Mouse (Mus musculus) liver, embryonic 16.5 days (tissue): ENCODE results near the gene Prkcb. TPM values are rescaled to one million over a fixed set of nuclear protein-coding genes. Genes with fewer than 3 reads are reported as not detected.

Source experiments
- ATAC-seq: fragments of 200-750 bp; cut with Nextera tagmentation; 2 replicates; pipeline ENCODE4 v1.8.0; 2017; ENCODE audit warnings: low read depth, mild to moderate bottlenecking, moderate number of reproducible peaks, moderate library complexity
- H3K27ac ChIP-seq: fragments of 300-500 bp; sonication (generic); 2 replicates; pipeline ENCODE4 v1.5.1; 2014; ENCODE audit warnings: mild to moderate bottlenecking, low read length
- H3K27me3 ChIP-seq: fragments of 300-500 bp; sonication (generic); 2 replicates; pipeline ENCODE4 v1.6.1; 2014; ENCODE audit warnings: low read depth, low read length, mixed read lengths; ENCODE audit not compliant: control insufficient read depth, insufficient read depth
- H3K36me3 ChIP-seq: fragments of 300-500 bp; sonication (generic); 2 replicates; pipeline ENCODE4 v1.6.1; 2014; ENCODE audit warnings: mild to moderate bottlenecking; ENCODE audit not compliant: control insufficient read depth, insufficient read depth
- H3K4me1 ChIP-seq: fragments of 300-500 bp; sonication (generic); 2 replicates; pipeline ENCODE4 v1.6.1; 2014; ENCODE audit warnings: low read depth, low read length, mixed read lengths; ENCODE audit not compliant: control insufficient read depth
- H3K4me2 ChIP-seq: fragments of 300-500 bp; sonication (generic); 2 replicates; pipeline ENCODE4 v1.6.1; 2014; ENCODE audit warnings: low read depth, low read length, mixed read lengths
- H3K4me3 ChIP-seq: fragments of 300-500 bp; sonication (generic); 2 replicates; pipeline ENCODE4 v1.5.1; 2014; ENCODE audit warnings: low read depth, mild to moderate bottlenecking, low read length
- H3K9ac ChIP-seq: fragments of 300-500 bp; sonication (generic); 2 replicates; pipeline ENCODE4 v1.6.1; 2014; ENCODE audit warnings: low read depth, low read length
- H3K9me3 ChIP-seq: fragments of 300-500 bp; sonication (generic); replicated peaks from 2 replicates; pipeline ENCODE4 v1.6.1; 2016; ENCODE audit warnings: low read length; ENCODE audit not compliant: control insufficient read depth
- WGBS: fragments of 180-500 bp; shearing (Covaris S2); extraction: QIAGEN DNeasy Blood & Tissue Kit; methylation state at CpG from one replicate; pipeline ENCODE4 v1.1.7; 2014; ENCODE audit not compliant: insufficient replicate concordance; 5-methylcytosine and 5-hydroxymethylcytosine counted together
- polyA plus RNA-seq: library from polyadenylated mRNA; unstranded; fragments of >200 nt; fragmentation: Nextera tagmentation; extraction: Ambion mirVana; gene quantifications from 2 replicates; pipeline ENCODE4 v1.2.1, GENCODE M21; 2015

Prkcb gene
- polyA plus RNA-seq, 1 experiment from 2014 or later: 4.7 TPM

- H3K36me3 ChIP-seq: no peaks in the 10 kb centered on the region
- no peak overlapping the region for H3K4me2 ChIP-seq
- H3K27ac ChIP-seq: no peak overlapping the region
- H3K9ac ChIP-seq: no peak overlapping the region
- H3K4me1 ChIP-seq: no peaks in the 10 kb centered on the region
- no peak overlapping the region for H3K4me3 ChIP-seq
- no peaks in the 10 kb centered on the region for H3K27me3 ChIP-seq
- H3K9me3 ChIP-seq: no peaks in the 10 kb centered on the region
- ATAC-seq: no peak
Measured at GRCm38 (mm10) chr7:122475038-122475437, 186.5 kb downstream of the Prkcb start.

- Histone ChIP-seq H3K4me2 (no peak overlapping the region), H3K9ac (no peak overlapping the region), H3K27me3 (no peaks in the 10 kb centered on the region), H3K4me3 (no peak overlapping the region), H3K9me3 (no peaks in the 10 kb centered on the region), H3K27ac (no peak overlapping the region), H3K4me1 (no peaks in the 10 kb centered on the region), H3K36me3 (no peaks in the 10 kb centered on the region)
- 63% methylated on average over 6 of the region's 6 CpGs for WGBS
- no peak for ATAC-seq
Measured at GRCm38 (mm10) chr7:122476697-122477096, 188.1 kb downstream of the Prkcb start.

- no peak overlapping the region for H3K27ac ChIP-seq
- H3K9me3 ChIP-seq: no peaks in the 10 kb centered on the region
- no peaks in the 10 kb centered on the region for H3K36me3 ChIP-seq
- no peak overlapping the region for H3K9ac ChIP-seq
- no peak overlapping the region for H3K4me3 ChIP-seq
- WGBS: 45% methylated on average over 7 of the region's 7 CpGs
- H3K4me1 ChIP-seq: no peaks in the 10 kb centered on the region
- ATAC-seq: no peak
- H3K4me2 ChIP-seq: no peak overlapping the region
- no peaks in the 10 kb centered on the region for H3K27me3 ChIP-seq
Measured at GRCm38 (mm10) chr7:122477118-122477517, 188.6 kb downstream of the Prkcb start.

- H3K9ac ChIP-seq: no peak overlapping the region
- no peaks in the 10 kb centered on the region for H3K9me3 ChIP-seq
- ATAC-seq: no peak
- no peak overlapping the region for H3K4me2 ChIP-seq
- H3K27me3 ChIP-seq: no peaks in the 10 kb centered on the region
- no peaks in the 10 kb centered on the region for H3K36me3 ChIP-seq
- 32% methylated on average over 21 of the region's 21 CpGs for WGBS
- H3K4me1 ChIP-seq: no peaks in the 10 kb centered on the region
- no peak overlapping the region for H3K27ac ChIP-seq
- no peak overlapping the region for H3K4me3 ChIP-seq
Measured at GRCm38 (mm10) chr7:122477566-122478564, 189.3 kb downstream of the Prkcb start.

DNA sequence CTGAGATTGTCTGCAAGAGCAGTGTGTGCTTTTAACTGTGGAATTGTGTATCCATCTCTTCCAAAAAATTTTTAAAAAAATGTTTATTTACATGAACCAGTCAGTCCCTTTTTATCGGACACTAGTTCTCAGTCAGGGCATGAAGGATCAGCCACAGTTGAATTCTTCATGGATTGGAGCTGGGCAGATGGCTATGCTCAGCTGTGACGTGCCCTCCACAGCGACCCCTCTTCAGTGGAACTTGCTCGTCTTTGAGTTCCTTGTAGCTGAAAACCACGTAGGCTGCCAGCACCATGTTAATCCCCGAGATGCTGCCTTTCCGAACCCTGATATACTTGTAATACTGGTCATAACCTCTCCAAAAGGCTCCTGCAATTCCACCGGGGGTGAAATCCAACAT is 195.4 kb downstream of the Prkcb start:
- H3K27ac ChIP-seq: no peak overlapping the region
- H3K4me3 ChIP-seq: no peak overlapping the region
- no peak overlapping the region for H3K4me2 ChIP-seq
- H3K36me3 ChIP-seq: no peaks in the 10 kb centered on the region
- H3K9me3 ChIP-seq: no peaks in the 10 kb centered on the region
- H3K27me3 ChIP-seq: no peaks in the 10 kb centered on the region
- no peak for ATAC-seq
- WGBS: 56% methylated on average over 8 of the region's 8 CpGs
- H3K9ac ChIP-seq: no peak overlapping the region
- H3K4me1 ChIP-seq: no peaks in the 10 kb centered on the region

DNA sequence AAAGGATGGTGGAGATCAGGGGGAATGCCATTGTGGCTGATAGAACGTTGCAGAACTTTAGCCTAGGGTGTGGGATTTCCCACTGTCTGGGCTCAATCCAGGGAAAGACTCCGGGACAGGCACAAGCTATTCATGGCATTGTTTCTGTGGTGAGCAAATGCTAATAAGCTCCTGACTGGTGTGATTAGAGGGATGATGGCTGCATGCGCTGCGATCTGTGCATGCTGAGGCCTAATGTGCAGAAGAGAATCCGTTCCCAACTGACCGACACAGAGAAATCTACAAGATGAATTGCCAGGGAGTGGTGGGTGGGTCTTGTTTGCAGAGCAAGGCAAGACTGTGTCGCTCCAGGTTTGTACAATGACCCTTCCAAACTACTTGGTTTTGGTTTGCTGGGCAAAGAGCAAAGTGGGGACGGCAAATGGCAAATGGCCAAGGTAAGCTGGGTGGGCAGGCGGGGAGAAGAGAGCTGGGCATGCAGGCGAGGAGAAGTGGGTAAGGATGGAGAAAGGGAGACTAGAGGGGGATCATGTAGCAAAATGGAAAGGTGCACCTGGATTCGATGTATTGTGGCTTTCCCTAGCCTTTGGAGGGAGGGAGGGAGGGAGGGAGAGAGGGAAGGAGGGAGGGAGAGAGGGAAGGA is 199.5 kb downstream of the Prkcb start:
- ATAC-seq: no peak
- Histone ChIP-seq H3K4me3 (no peak overlapping the region), H3K4me2 (no peak overlapping the region), H3K9ac (no peak overlapping the region), H3K9me3 (no peaks in the 10 kb centered on the region), H3K4me1 (no peaks in the 10 kb centered on the region), H3K36me3 (no peaks in the 10 kb centered on the region), H3K27ac (no peak overlapping the region), H3K27me3 (no peaks in the 10 kb centered on the region)
- WGBS: 58% methylated on average over 11 of the region's 11 CpGs

- no peaks in the 10 kb centered on the region for H3K9me3 ChIP-seq
- H3K36me3 ChIP-seq: no peaks in the 10 kb centered on the region
- H3K27me3 ChIP-seq: no peaks in the 10 kb centered on the region
- no peaks in the 10 kb centered on the region for H3K4me1 ChIP-seq
- H3K4me2 ChIP-seq: no peak overlapping the region
- H3K9ac ChIP-seq: no peak overlapping the region
- 71% methylated on average over 8 of the region's 8 CpGs for WGBS
- no peak overlapping the region for H3K4me3 ChIP-seq
- no peak for ATAC-seq
- H3K27ac ChIP-seq: no peak overlapping the region
Measured at GRCm38 (mm10) chr7:122492041-122492440, 203.5 kb downstream of the Prkcb start.

DNA sequence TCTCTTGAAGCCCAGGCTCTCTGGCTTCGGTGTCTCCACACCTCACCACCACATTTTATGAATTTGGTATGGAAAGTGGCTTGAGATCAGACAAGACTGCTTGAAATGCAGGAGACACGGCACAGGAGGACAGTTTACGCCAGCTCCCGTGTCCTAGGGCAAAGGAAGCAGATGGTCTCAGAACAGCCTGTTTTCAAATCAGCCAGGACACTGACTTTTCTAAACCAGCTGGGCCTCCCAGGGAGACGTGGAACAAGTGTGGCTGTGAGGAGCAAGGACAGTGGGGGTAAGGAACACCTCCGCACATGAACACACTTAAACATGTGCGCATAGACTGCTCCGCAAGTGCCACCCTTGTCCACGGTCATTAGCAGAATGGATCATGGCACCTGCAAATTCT is 204.4 kb downstream of the Prkcb start:
- H3K9me3 ChIP-seq: no peaks in the 10 kb centered on the region
- WGBS: 69% methylated on average over 9 of the region's 9 CpGs
- H3K4me3 ChIP-seq: no peak overlapping the region
- no peaks in the 10 kb centered on the region for H3K36me3 ChIP-seq
- H3K9ac ChIP-seq: no peak overlapping the region
- H3K4me1 ChIP-seq: no peaks in the 10 kb centered on the region
- H3K4me2 ChIP-seq: no peak overlapping the region
- ATAC-seq: no peak
- no peaks in the 10 kb centered on the region for H3K27me3 ChIP-seq
- no peak overlapping the region for H3K27ac ChIP-seq

DNA sequence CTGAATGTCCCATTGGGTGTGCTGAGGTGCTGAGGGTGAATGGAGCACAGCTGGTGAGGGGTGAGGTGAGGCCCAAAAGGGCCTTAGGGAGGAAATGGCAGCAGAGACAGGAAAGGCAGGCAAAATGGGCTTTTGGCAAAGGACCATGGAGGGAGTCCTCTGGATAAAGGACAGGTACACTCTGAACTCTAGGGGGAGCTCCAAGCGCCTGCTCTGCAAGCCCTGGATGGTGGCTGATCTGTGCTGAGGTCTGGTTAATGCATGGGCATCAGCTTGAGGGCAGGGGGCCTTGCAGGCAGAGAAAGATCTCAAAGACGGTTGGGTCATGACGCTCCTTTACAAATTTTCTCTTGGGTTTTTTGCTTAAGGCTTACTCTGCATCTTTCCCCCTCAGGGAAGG is 205.5 kb downstream of the Prkcb start:
- H3K4me1 ChIP-seq: no peaks in the 10 kb centered on the region
- no peak for ATAC-seq
- WGBS: 23% methylated on average over 3 of the region's 3 CpGs
- H3K36me3 ChIP-seq: no peaks in the 10 kb centered on the region
- H3K27me3 ChIP-seq: no peaks in the 10 kb centered on the region
- no peak overlapping the region for H3K4me2 ChIP-seq
- no peak overlapping the region for H3K4me3 ChIP-seq
- no peaks in the 10 kb centered on the region for H3K9me3 ChIP-seq
- no peak overlapping the region for H3K27ac ChIP-seq
- no peak overlapping the region for H3K9ac ChIP-seq
